Mouse (Mus musculus) thymus, adult 2 months (tissue): ENCODE measurements at regions not wholly inside any gene's neighbourhood (a gene's known extent, or its start where the extent isn't known, plus 50 kb on each side); places are given as distances from the start of the nearest gene placed in this dataset.

Source experiments
- CTCF ChIP-seq: fragments of 200-500 bp; IDR thresholded peaks from 2 replicates; pipeline ENCODE4 v1.5.1; 2012; ENCODE audit warnings: mild to moderate bottlenecking, control low read depth, low read length, moderate library complexity, borderline replicate concordance; ENCODE audit not compliant: control insufficient read depth, poor library complexity, insufficient read depth; ENCODE audit errors: extremely low read depth
- POLR2A ChIP-seq: fragments of 200-500 bp; IDR thresholded peaks from 2 replicates; pipeline ENCODE4 v1.6.1; 2012; ENCODE audit warnings: mild to moderate bottlenecking, low read length, control low read depth, moderate library complexity; ENCODE audit not compliant: control insufficient read depth, poor library complexity, insufficient read depth; ENCODE audit errors: extremely low read depth

GRCm38 (mm10) chr8:109217326-109217725, 276.5 kb upstream of the Pmfbp1 start:
- TF ChIP-seq CTCF (no peak), POLR2A (no peak)
